Mouse (Mus musculus) CH12F3 (cell line): ENCODE results near the gene Elk4.

Experiments used
- in situ Hi-C: fragments of 300-500 bp; cut with MboI; formaldehyde crosslinking; loops from 2 replicates; pipeline ENCODE4 v1.14.3; 2020; ENCODE audit warnings: low sequenced_read_pairs

Gene Elk4

GRCm38 (mm10) chr1:132061750-132062541 lies 54.5 kb downstream of the Elk4 start:
- in situ Hi-C loops, result no loop called here

DNA sequence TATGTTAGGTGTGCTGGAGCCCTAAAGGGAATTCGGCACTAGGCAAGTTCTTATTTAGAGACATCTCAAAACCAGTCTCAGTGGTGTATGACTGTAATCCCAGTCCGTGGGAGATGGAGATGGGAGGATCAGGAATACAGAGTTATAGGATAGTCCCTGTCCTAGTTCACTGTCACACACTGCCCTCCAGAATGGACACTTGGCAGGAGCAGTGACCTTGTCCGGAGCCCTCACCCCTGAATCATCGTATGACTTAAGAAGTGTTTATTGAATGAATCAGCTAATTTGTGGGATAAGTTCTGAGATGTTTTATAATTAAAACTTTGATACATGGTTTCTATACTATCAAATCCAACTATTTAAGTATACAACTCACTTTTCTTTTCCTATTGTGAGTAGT lies 55.7 kb downstream of the Elk4 start:
- in situ Hi-C loops, result no loop called here

GRCm38 (mm10) chr1:132065001-132065400 lies 57.6 kb downstream of the Elk4 start:
- in situ Hi-C loops, result no loop called here

DNA sequence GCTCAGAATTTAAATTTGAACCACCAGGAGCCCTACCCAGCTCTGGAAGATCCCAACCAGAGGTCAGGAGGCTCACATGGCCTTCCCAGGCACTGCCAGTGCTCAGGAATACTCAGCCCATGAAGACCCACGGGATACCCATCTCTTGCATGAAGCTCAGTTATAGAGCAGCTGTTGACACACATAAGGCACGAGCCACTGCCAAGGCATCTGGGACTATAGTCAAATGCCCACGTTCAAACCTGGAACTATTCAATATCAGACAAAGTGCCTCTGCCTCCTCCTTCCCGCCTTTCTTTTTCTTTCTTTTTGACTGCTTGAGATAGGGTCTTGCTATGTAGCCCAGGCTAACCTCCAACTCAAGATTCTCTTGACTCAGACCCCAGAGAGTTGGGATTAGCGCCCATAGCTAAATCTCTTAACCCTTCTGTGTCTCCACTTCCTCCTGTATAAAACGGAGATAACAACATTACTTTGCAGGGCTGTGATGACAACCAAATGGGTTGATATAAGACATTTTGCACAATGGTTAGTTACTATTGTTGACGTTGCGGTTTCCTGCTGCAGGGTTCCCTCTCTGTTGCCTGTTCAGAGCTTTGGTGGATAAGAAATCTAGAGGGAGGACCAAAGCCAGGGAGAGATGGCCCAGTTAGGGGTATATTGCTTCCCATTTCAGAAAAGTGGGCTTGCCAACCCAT lies 58.2 kb downstream of the Elk4 start:
- in situ Hi-C loops, result no loop called here

DNA sequence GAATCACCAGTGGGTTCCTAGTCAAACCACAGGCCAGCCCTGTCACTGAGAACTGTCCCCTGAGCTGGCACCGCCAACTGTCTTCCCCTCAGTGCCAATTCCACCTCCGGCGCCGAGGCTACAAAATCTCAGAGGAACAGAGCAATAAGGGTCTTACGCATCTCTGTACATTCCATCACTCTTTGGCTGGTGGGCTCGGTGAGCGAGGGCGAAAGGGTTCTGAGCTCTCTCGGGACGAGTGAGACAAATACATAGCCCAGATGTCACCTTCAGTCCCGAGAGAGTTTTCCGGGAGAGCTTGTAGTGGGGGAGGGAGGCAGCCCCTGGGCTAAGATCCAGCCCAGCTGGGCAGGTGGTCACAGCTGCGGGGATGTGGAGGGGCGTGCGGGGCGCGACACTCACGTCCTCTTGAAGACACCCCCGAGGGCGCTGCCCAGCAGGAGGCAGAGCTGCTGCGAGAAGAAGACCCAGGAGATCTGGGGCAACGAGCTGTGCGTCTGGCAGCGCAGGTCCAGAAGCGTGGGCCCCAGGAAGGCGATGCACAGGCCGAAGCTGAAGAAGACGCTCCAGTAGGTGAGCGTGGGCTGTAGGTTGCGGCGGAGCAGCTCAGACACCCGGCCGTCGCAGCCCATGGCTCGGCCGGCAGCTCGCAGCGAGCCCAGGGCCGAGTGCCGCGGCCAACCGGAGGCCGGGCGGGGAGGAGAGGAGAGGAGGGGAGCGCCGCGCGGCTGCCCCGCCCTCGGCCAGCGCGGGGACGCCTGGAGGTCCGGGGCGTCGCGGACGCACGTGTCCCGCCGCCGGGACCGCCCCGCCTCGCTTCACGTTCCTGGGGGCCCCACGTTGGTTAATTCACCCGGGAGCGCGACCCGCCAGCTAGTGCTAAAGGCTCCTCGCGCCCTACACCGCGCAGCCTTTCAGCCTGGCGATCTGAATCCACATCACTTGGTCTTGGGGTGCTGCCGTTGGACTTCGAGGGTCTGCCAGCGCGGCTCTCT lies 60.2 kb downstream of the Elk4 start, which contains the start of gene Mfsd4a:
Gene Mfsd4a (minus strand): TSS at position 802 of the 995 bp plus-strand sequence.
- in situ Hi-C loops, result no loop called here

- in situ Hi-C loops, result no loop called here
These were observed 62.0 kb downstream of the Elk4 start for GRCm38 (mm10) chr1:132069436-132069835.

DNA sequence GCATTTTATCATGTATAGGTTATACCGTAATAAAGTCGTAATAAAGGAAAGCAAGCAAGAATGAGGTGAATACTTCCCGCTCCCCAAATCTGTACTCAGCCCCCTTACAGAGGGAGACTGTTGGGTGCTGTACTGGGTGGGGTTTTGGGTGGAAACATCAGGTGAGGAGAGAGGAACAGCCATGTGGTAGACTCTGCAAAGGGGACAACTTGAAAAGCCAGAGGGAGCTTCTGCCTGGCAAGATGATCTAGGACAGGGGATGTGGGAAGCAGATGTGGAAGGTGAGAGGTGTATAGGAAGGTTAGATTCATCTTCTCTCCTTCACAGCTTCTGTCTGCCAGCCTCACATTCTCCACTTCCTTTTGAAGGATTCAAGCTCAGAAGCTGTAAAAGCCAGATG lies 63.3 kb downstream of the Elk4 start:
- in situ Hi-C loops, result no loop called here

DNA sequence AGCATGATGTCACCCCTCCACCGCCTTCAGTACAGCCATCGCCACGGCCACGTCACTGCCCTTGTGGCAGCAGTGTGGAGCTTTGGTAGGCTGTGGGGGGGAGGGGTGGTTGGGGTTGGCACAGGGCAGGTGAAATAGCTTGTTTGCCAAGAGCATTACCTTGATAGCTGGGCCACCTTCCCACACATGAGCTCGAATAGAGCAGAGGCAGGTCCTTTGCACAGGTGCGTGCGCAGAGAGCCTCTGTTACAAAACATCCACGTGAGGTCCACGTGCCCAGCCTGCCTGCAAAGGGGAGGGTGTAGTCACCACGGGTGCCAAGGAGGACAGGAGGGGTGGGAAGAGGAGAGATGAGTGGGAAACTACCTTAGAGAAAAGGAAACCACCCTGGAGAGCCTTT lies 68.2 kb downstream of the Elk4 start:
- in situ Hi-C loops, result no loop called here

DNA sequence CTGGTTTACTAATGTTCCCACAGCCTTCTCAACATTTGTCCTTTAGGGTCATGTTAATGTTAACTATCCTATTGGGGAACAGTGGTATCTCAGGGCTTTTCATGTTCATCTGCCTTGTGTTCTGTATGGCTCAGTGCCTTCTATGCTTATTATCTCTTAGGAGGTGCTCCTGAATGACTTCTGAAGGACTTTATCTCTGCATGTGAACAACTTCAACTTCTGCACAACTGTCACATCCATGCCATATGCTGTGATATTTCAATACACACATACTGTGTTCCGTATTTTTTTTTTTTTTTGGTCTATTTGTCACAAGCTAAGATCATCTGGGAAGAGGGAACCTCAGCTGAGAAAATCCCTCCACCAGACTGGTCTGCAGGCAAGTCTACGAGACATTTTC lies 71.0 kb downstream of the Elk4 start:
- in situ Hi-C loops, result no loop called here
